Mouse (Mus musculus) heart, adult 9 months (tissue): ENCODE measurements around the gene Il21r.

Experiments used
- DNase-seq, 2 experiments: peaks; one replicate each; pipeline ENCODE4 v3.0.0; 2022; ENCODE audit warnings: low spot score in 2 of 2

Gene Il21r

GRCm38 (mm10) chr7:125600612-125601279, 2.5 kb upstream of the Il21r start:
- DNase-seq = no peak

- DNase-seq = no peak
Measured at GRCm38 (mm10) chr7:125601280-125601670, 2.0 kb upstream of the Il21r start.

- peak in 1 of 2 experiments; percentile 41 for DNase-seq
Measured at GRCm38 (mm10) chr7:125601821-125602448, 1.3 kb upstream of the Il21r start.

- DNase-seq = no peak
Measured at GRCm38 (mm10) chr7:125604362-125605319, 1.4 kb downstream of the Il21r start.

GRCm38 (mm10) chr7:125605725-125606139, 2.5 kb downstream of the Il21r start:
- no peak for DNase-seq

- DNase-seq = no peak
Measured at GRCm38 (mm10) chr7:125606265-125607164, 3.3 kb downstream of the Il21r start.

GRCm38 (mm10) chr7:125607384-125608182, 4.4 kb downstream of the Il21r start:
- DNase-seq = no peak

- no peak for DNase-seq
Measured at GRCm38 (mm10) chr7:125608183-125608688, 5.0 kb downstream of the Il21r start.

GRCm38 (mm10) chr7:125613579-125613978, 10.3 kb downstream of the Il21r start:
- DNase-seq = no peak

DNA sequence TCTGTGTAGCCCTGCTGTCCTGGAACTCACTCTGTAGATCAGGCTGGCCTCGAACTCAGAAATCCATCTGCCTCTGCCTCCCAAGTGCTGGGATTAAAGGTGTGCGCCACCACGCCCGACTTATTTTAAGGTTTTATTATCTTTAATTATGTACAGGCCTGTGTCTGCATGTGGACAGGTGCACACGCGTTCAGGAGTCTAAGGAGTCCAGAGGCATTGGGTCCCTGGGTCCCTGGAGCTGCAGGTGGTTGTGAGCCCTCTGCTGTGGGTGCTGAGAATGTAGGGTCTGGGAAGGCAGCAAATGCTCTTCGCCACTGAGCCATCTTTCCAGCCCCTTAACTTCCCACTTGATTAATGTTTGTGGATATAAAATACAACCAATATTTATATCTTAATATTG, 12.2 kb downstream of the Il21r start:
- DNase-seq = no peak

DNA sequence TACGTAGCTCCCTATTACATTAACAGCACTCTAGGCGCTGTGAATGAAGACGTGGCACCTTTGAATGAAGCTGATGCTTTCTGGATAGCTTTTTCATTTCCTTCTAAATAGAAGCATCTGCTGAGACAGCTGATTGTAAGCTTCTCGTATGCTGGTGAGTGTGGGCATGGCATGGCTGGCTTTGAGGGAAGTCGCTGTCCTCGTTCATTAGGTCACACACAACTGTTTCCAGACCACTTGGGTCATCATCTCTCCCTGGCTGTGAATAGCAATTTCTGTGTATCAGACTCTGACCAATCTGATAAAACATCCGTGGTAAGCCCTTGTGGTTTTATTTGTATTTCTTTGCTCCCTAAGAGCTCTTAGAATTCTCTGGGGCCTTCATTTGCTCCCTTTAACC, 14.8 kb downstream of the Il21r start:
- no peak for DNase-seq

DNA sequence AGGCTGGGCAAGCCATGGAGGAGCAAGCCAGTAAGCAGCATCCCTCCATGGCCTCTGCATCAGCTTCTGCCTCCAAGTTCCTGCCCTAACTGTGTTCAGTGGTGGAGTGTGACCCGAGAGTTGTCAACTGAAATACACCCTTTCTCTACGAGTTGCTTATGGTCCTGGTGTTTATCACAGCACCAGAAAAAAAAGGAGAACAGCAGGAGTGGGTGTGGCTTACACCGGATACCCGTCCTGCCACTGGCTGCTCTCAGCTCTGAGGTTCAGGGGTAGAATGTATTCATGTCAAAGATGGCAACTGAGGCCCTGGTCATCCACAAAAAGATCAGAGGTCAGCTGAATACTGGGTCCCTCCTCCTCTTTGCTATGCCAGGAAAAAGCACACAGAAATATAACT, 16.8 kb downstream of the Il21r start:
- no peak for DNase-seq

DNA sequence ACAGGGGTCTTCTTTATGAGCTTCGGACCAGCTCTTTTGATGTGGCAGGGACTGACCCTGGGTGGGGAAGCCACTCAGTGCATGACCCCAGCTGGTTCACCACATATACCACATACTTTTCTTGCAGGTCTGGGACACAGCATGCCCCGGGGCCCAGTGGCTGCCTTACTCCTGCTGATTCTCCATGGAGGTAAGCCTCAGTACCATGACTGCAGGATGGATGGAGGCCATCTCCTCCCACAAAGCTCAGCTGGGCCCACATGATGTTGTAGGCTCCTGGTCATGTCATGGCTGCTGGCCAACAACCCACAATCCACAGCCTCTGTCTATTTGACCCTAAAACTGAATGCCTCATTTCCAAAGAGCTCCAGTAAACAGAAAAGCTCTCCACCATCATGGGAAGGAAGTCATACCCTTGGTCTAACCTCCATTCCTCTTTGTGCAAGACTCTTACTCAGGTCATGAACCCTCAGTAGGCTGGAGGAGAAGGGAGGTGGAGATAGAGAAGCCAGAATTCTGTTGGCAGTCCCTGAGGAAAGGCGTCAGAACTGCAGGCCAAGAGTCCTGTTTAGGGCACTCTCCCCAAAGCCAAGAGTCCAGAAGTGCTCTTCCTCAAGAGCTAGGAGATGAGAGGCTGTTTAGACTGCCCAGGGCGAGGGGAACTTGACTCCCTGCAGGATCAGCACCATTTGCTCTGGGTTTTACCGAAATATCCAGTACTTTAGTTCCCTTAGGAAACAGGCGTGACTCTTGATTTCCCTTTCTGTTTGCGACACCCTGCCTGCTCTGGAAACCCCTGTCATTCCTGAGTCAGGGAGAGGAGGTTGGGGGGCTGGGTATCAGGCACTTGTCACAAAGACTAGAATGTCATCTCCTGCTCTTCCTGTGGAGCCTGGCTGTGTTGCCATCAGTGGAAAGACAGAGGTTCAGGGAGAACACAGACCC, 19.8 kb downstream of the Il21r start:
- DNase-seq = no peak

- no peak for DNase-seq
Measured at GRCm38 (mm10) chr7:125625219-125625618, 22.0 kb downstream of the Il21r start.

GRCm38 (mm10) chr7:125625829-125626228, 22.6 kb downstream of the Il21r start:
- DNase-seq = no peak

GRCm38 (mm10) chr7:125630317-125630716, 27.1 kb downstream of the Il21r start:
- peak; percentile 24 to 55 for DNase-seq

GRCm38 (mm10) chr7:125630989-125631388, 27.8 kb downstream of the Il21r start:
- DNase-seq = no peak

GRCm38 (mm10) chr7:125637220-125638140, 34.3 kb downstream of the Il21r start:
- no peak for DNase-seq
